Mouse (Mus musculus): ENCODE results near the gene Arhgap10. TPM values are rescaled to one million over a fixed set of nuclear protein-coding genes. Genes with fewer than 3 reads are reported as not detected.

Arhgap10 gene
- polyA plus RNA-seq, 1 experiment from 2014 or later, result 30.7 TPM

- no peaks in the 10 kb centered on the region for H3K9me3 ChIP-seq
- H3K27ac ChIP-seq, result no peak overlapping the region
- no peak overlapping the region for H3K4me3 ChIP-seq
- H3K9ac ChIP-seq, result no peak overlapping the region
- peaks cover 70% of the 10 kb centered on the region for H3K36me3 ChIP-seq
- ATAC-seq (ENCODE audit: low FRiP score, low read depth), result no peak
- H3K27me3 ChIP-seq, result no peaks in the 10 kb centered on the region
- 94% methylated on average over 19 of the region's 19 CpGs for WGBS
- H3K4me2 ChIP-seq (replicated peaks), result no peak overlapping the region
- H3K4me1 ChIP-seq, result no peaks in the 10 kb centered on the region
Observed at GRCm38 (mm10) chr8:77408527-77409215, 109.1 kb downstream of the Arhgap10 start.

GRCm38 (mm10) chr8:77406846-77407245 is 110.9 kb downstream of the Arhgap10 start:
- 85% methylated on average over 13 of the region's 13 CpGs for WGBS

DNA sequence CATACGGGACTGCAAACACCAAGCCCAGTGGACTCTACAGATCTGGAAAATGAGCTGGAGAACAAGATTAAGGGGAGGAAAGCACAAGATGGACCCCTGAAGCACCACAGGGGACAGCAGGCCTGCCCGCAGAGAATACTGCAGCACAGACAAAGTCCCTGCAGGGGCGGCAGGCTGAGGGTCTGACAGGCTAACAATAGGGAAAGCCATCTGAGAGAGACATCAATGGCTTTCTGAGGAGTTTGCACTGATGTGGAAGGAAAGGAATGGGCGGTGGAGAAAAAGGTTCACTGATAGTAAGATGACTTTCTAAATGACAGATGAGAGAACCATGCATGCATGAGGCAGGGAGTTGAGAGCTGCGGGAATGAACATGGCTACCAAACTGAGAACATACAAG is 111.3 kb downstream of the Arhgap10 start:
- no peak overlapping the region for H3K4me2 ChIP-seq (replicated peaks)
- H3K27me3 ChIP-seq, result no peaks in the 10 kb centered on the region
- no peaks in the 10 kb centered on the region for H3K9me3 ChIP-seq
- no peak overlapping the region for H3K4me3 ChIP-seq
- WGBS, result 94% methylated on average over 5 of the region's 5 CpGs
- H3K27ac ChIP-seq, result no peak overlapping the region
- H3K36me3 ChIP-seq, result peaks cover 64% of the 10 kb centered on the region
- no peak overlapping the region for H3K9ac ChIP-seq
- H3K4me1 ChIP-seq, result no peaks in the 10 kb centered on the region
- ATAC-seq (ENCODE audit: low FRiP score, low read depth), result no peak

More at GRCm38 (mm10) chr8:77406846-77407245, 110.9 kb downstream of the Arhgap10 start:
- ATAC-seq (ENCODE audit: low FRiP score, low read depth), result no peak
- Histone ChIP-seq H3K36me3 (peaks cover 68% of the 10 kb centered on the region), H3K27me3 (no peaks in the 10 kb centered on the region), H3K27ac (no peak overlapping the region), H3K4me3 (no peak overlapping the region), H3K4me2 (replicated peaks) (no peak overlapping the region), H3K9me3 (no peaks in the 10 kb centered on the region), H3K4me1 (no peaks in the 10 kb centered on the region), H3K9ac (no peak overlapping the region)

DNA sequence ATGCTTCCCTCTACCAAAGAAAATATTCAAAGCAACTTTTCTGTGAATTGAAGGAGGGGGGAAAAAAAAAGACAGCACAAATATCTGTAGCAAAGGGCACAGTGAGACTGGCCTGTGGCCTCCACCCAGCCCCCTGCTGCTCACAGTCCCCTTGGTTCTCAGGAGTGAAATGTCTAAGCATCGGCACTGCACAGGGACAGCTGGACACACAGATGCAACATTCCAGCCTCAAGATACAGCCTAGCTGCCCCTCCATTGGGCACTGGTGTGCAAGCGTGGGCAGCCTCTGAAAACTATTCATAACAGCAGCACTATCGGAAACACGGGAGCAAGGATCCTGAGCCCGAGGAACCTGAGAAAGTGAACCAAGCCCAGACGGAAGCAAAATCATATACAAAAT is 113.7 kb downstream of the Arhgap10 start:
- no peak overlapping the region for H3K4me3 ChIP-seq
- 86% methylated on average over 6 of the region's 6 CpGs for WGBS
- no peaks in the 10 kb centered on the region for H3K27me3 ChIP-seq
- H3K4me1 ChIP-seq, result no peaks in the 10 kb centered on the region
- peaks cover 62% of the 10 kb centered on the region for H3K36me3 ChIP-seq
- no peaks in the 10 kb centered on the region for H3K9me3 ChIP-seq
- no peak overlapping the region for H3K27ac ChIP-seq
- no peak overlapping the region for H3K9ac ChIP-seq
- H3K4me2 ChIP-seq (replicated peaks), result no peak overlapping the region
- ATAC-seq (ENCODE audit: low FRiP score, low read depth), result no peak

GRCm38 (mm10) chr8:77401934-77402333 is 115.8 kb downstream of the Arhgap10 start:
- H3K27me3 ChIP-seq, result no peaks in the 10 kb centered on the region
- H3K4me3 ChIP-seq, result no peak overlapping the region
- peaks cover 66% of the 10 kb centered on the region for H3K36me3 ChIP-seq
- no peak for ATAC-seq (ENCODE audit: low FRiP score, low read depth)
- WGBS, result 92% methylated on average over 3 of the region's 3 CpGs
- H3K4me2 ChIP-seq (replicated peaks), result no peak overlapping the region
- peaks cover 9% of the 10 kb centered on the region for H3K9me3 ChIP-seq
- H3K9ac ChIP-seq, result no peak overlapping the region
- no peak overlapping the region for H3K27ac ChIP-seq
- no peaks in the 10 kb centered on the region for H3K4me1 ChIP-seq

DNA sequence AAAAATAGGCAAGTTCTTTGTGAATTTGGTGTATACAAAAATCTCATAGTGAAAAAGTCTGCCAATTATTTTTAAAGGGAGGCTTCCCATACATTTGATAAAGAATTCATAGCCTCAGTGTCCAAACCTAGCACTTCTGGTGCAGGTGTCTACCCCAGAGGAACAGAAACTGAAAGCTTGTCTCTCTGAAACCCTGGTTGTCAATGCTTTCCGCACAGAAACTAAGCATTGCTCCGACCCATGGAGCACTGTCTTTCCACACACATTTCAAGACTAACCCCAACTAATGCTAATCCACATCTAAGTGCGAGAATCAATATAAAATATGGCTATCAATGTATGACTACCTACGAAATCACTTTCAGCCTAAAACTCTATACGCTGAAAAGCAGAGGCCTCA is 116.6 kb downstream of the Arhgap10 start:
- H3K27ac ChIP-seq, result no peak overlapping the region
- WGBS, result 94% methylated on average over 5 of the region's 5 CpGs
- H3K4me2 ChIP-seq (replicated peaks), result no peak overlapping the region
- H3K4me3 ChIP-seq, result no peak overlapping the region
- ATAC-seq (ENCODE audit: low FRiP score, low read depth), result no peak
- no peaks in the 10 kb centered on the region for H3K27me3 ChIP-seq
- peaks cover 17% of the 10 kb centered on the region for H3K9me3 ChIP-seq
- no peaks in the 10 kb centered on the region for H3K4me1 ChIP-seq
- no peak overlapping the region for H3K9ac ChIP-seq
- H3K36me3 ChIP-seq, result peaks cover 66% of the 10 kb centered on the region

GRCm38 (mm10) chr8:77384080-77384479 is 133.7 kb downstream of the Arhgap10 start:
- H3K4me3 ChIP-seq, result no peak overlapping the region
- ATAC-seq (ENCODE audit: low FRiP score, low read depth), result no peak
- no peak overlapping the region for H3K9ac ChIP-seq
- H3K27me3 ChIP-seq, result no peaks in the 10 kb centered on the region
- H3K9me3 ChIP-seq, result no peaks in the 10 kb centered on the region
- peaks cover 12% of the 10 kb centered on the region; the same call in 1 of the 2 replicates for H3K4me1 ChIP-seq
- 92% methylated on average over 6 of the region's 6 CpGs for WGBS
- H3K27ac ChIP-seq, result no peak overlapping the region
- H3K36me3 ChIP-seq, result peaks cover 51% of the 10 kb centered on the region
- H3K4me2 ChIP-seq (replicated peaks), result no peak overlapping the region

DNA sequence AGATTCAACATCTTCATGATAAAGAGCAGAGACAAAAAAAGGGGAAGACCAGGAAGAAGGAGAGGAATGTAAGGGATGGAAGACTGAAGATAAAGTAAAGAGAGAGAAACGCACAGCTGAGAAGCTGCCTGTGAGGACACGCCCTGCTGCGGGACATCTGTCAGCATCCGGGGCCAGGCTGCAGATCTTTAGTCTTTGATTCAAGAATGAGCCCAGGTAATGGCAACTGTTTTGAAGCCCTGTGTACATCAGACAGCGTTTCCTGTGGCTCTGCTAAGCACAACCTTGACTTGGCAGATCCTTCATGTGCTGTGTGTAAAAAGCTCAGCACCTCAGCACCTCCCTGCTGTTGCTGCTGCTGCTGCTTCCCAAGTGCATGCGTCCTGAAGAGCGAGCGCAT is 134.1 kb downstream of the Arhgap10 start:
- Histone ChIP-seq H3K9me3 (no peaks in the 10 kb centered on the region), H3K27ac (no peak overlapping the region), H3K9ac (no peak overlapping the region), H3K4me3 (no peak overlapping the region), H3K27me3 (no peaks in the 10 kb centered on the region), H3K36me3 (peaks cover 55% of the 10 kb centered on the region), H3K4me1 (peaks cover 12% of the 10 kb centered on the region; the same call in 1 of the 2 replicates), H3K4me2 (replicated peaks) (no peak overlapping the region)
- no peak for ATAC-seq (ENCODE audit: low FRiP score, low read depth)
- 85% methylated on average over 8 of the region's 8 CpGs for WGBS

DNA sequence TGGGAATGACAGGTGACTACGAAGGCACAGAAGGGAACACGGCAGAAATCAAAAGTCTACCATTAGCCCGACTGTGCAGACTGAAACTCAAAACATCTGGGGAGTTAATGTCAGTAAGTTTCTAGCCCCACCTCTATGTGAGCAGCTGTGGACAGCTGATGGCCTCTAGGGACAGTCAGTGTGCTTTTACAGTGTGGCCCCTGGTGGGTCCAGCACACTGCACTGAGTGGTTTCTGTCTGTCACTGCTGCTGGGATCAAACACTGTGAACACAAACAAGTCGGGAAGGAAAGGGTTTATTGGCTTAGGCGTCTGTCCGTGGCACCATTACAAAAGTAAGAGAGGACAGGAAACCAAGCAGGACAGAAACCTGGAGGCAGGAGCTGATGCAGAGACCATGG is 136.9 kb downstream of the Arhgap10 start:
- H3K27me3 ChIP-seq, result no peaks in the 10 kb centered on the region
- no peak overlapping the region for H3K9ac ChIP-seq
- 21% methylated on average over 6 of the region's 6 CpGs for WGBS
- no peak overlapping the region for H3K4me3 ChIP-seq
- H3K4me1 ChIP-seq, result peaks cover 21% of the 10 kb centered on the region
- H3K9me3 ChIP-seq, result no peaks in the 10 kb centered on the region
- H3K36me3 ChIP-seq, result peaks cover 44% of the 10 kb centered on the region
- H3K4me2 ChIP-seq (replicated peaks), result no peak overlapping the region
- no peak overlapping the region for H3K27ac ChIP-seq
- no peak for ATAC-seq (ENCODE audit: low FRiP score, low read depth)

GRCm38 (mm10) chr8:77379300-77379699 is 138.5 kb downstream of the Arhgap10 start:
- peaks cover 42% of the 10 kb centered on the region for H3K36me3 ChIP-seq
- WGBS, result 60% methylated on average over 11 of the region's 11 CpGs
- H3K9ac ChIP-seq, result no peak overlapping the region
- H3K27ac ChIP-seq, result no peak overlapping the region
- H3K9me3 ChIP-seq, result no peaks in the 10 kb centered on the region
- no peak overlapping the region for H3K4me3 ChIP-seq
- H3K27me3 ChIP-seq, result no peaks in the 10 kb centered on the region
- ATAC-seq (ENCODE audit: low FRiP score, low read depth), result no peak
- H3K4me1 ChIP-seq, result peaks cover 21% of the 10 kb centered on the region
- no peak overlapping the region for H3K4me2 ChIP-seq (replicated peaks)

- Histone ChIP-seq H3K36me3 (peaks cover 35% of the 10 kb centered on the region), H3K27ac (no peak overlapping the region), H3K4me1 (peaks cover 18% of the 10 kb centered on the region), H3K9ac (no peak overlapping the region), H3K4me2 (replicated peaks) (no peak overlapping the region), H3K4me3 (no peak overlapping the region), H3K27me3 (no peaks in the 10 kb centered on the region), H3K9me3 (no peaks in the 10 kb centered on the region)
- no peak for ATAC-seq (ENCODE audit: low FRiP score, low read depth)
- WGBS, result 15% methylated on average over 5 of the region's 5 CpGs
Observed at GRCm38 (mm10) chr8:77376451-77376853, 141.3 kb downstream of the Arhgap10 start.

GRCm38 (mm10) chr8:77375999-77376398 is 141.8 kb downstream of the Arhgap10 start:
- Histone ChIP-seq H3K27ac (no peak overlapping the region), H3K9me3 (no peaks in the 10 kb centered on the region), H3K36me3 (peaks cover 31% of the 10 kb centered on the region), H3K4me2 (replicated peaks) (no peak overlapping the region), H3K4me1 (peaks cover 13% of the 10 kb centered on the region), H3K27me3 (no peaks in the 10 kb centered on the region), H3K4me3 (no peak overlapping the region), H3K9ac (no peak overlapping the region)
- WGBS, result 90% methylated on average over 2 of the region's 2 CpGs
- no peak for ATAC-seq (ENCODE audit: low FRiP score, low read depth)

DNA sequence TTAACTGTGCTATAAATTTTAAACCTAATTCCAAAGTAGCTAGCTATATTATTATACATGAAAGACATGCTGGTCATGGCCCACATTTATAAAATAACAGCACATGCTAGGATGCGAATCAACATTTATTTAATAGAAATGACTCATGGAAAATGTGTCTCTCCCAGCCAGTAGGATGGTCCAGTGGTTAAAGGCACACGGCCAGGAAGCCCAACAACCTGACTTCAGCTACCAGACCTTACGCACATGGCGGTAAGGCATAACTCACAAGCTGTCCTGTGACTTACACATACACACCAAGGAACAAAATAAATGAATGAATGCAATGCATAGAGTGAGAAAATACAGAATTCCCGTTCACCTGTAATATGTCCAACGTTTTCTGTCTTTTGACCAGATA is 146.7 kb downstream of the Arhgap10 start:
- Histone ChIP-seq H3K4me2 (replicated peaks) (no peak overlapping the region), H3K27me3 (no peaks in the 10 kb centered on the region), H3K9me3 (no peaks in the 10 kb centered on the region), H3K36me3 (peaks cover 16% of the 10 kb centered on the region), H3K4me3 (no peak overlapping the region), H3K27ac (no peak overlapping the region), H3K4me1 (peaks cover 11% of the 10 kb centered on the region), H3K9ac (no peak overlapping the region)
- WGBS, result 88% methylated on average over 6 of the region's 6 CpGs
- ATAC-seq (ENCODE audit: low FRiP score, low read depth), result no peak

Data from limb, embryonic 13.5 days (tissue).